Mouse (Mus musculus) neural tube, embryonic 10.5 days (tissue): ENCODE results near the gene Olfr749.
"Not testable (repeated sequence)": the region's sequence is repeated elsewhere in the genome, so short reads cannot be mapped to it uniquely, and the experiment has no call there.

Experiments used
- DNase-seq: peaks from one replicate; pipeline ENCODE4 v3.0.0-alpha.2; 2017; ENCODE audit warnings: low spot score; ENCODE audit errors: extremely low spot score

The Olfr749 gene

GRCm38 (mm10) chr14:50744994-50745393 is at the start of gene Olfr749:
Olfr749 (minus strand) TSS chr14:50745094.
- no peak for DNase-seq

GRCm38 (mm10) chr14:50788157-50788556 is 43.3 kb upstream of the Olfr749 start:
- no peak for DNase-seq

DNA sequence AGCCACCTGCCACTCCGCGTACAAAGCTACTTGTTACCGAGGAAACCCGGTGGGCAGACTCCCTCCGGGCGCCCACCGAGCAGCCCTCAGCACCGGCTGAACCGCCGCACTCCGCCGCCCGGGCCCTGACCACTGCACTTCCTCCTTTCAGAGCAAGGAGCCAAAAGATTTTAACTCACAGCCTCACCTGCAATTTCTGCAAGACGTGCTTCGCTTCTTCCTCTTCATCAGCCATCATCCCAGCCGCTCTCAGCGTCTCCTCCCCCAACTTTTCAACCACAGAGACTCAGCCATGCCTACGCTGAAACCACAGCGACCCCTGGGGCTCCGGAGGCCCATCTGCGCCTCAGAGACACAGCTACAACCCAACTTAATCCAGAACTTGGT is 40.4 kb upstream of the Olfr749 start, which contains the start of gene Ttc5:
Gene Ttc5, minus strand, starts transcription at position 269 of the 387 bp plus-strand sequence.
- peak; percentile 98 for DNase-seq

DNA sequence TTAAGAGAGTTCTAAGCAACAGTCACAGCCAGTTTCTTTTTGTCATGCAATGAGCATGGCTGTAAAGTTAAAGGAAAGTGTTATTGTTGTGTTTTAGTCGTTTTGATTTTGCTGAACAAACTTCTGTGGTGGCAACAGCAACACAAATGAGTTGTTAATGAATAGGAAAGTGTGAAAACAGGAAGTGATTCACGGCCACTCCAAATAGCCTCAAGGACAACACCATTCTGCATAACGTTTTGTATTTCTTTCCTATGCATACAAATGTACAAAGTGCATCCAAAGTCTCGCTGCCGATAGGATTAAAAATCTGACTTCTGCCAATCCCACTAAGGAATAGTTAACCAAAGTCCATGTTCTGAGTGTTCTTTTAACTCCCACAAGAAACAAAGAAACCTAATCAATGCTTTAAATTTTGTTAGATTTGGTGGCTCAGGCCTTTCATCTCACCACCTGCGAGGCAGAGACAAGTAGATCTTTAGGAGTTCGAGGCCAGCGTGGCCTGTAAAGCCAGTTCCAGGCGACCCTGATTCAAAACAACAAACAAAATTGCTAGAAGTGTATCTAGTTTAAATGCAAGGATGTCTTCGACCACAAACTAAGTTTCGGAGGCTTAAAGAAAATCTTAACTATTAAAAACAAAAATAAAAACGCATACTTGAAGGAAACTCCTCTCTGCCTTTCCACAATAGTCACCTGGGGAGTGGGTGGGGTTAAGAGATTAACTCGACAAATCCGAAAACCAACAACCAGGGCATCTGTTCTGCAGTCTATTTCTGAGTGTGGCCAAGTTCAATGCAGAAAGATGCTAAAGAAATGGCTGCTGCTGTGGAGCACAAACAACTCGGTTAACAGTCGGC is 39.7 kb upstream of the Olfr749 start:
- DNase-seq: no peak

- DNase-seq: no peak
These were observed 37.3 kb upstream of the Olfr749 start for GRCm38 (mm10) chr14:50782166-50782565.

GRCm38 (mm10) chr14:50771342-50771741 is 26.4 kb upstream of the Olfr749 start:
- DNase-seq: no peak

- DNase-seq: no peak
These were observed 20.8 kb upstream of the Olfr749 start for GRCm38 (mm10) chr14:50765736-50766135.

- DNase-seq: no peak
These were observed 13.7 kb upstream of the Olfr749 start for GRCm38 (mm10) chr14:50758416-50759085.

DNA sequence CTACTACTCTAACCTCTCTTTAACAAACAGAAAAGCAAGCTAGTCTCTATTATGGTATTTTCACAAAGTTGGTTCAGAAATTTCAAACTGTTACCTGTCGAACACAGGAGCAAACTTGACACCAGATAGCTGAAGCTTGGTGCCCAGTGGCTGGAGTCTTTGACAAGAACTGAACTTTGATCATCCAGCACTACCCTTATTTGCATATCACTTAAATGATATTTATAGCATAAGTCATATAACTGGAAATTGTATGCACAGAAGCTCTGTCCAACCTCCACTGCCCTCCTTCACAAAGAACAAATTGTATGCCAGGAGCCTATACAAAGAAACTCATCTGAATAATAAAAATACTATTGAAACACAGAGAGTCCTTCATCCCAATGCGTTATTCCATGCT is 3.3 kb downstream of the Olfr749 start:
- DNase-seq: no peak

GRCm38 (mm10) chr14:50740334-50740733 is 4.6 kb downstream of the Olfr749 start:
- no peak for DNase-seq

DNA sequence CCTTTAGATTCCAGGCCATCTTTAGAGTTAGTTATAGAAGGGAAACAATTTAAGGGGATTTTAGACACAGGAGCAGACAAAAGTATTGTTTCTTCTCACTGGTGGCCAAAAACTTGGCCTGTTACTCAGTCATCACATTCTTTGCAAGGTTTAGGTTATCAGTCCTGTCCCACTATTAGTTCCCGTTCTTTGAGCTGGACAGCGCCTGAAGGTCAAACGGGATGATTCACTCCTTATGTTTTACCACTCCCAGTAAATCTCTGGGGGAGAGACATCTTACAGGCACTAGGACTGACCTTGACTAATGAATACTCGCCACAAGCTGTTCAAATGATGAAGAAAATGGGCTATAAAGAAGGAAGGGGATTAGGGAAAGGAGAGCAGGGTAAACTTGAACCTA is 22.5 kb downstream of the Olfr749 start:
- DNase-seq: not testable (repeated sequence)

GRCm38 (mm10) chr14:50719875-50720274 is 25.0 kb downstream of the Olfr749 start:
- DNase-seq: not testable (repeated sequence)

GRCm38 (mm10) chr14:50707073-50707472 is 37.8 kb downstream of the Olfr749 start, which contains the start of gene Olfr748:
Olfr748 (plus strand) TSS chr14:50707373.
- DNase-seq: no peak

DNA sequence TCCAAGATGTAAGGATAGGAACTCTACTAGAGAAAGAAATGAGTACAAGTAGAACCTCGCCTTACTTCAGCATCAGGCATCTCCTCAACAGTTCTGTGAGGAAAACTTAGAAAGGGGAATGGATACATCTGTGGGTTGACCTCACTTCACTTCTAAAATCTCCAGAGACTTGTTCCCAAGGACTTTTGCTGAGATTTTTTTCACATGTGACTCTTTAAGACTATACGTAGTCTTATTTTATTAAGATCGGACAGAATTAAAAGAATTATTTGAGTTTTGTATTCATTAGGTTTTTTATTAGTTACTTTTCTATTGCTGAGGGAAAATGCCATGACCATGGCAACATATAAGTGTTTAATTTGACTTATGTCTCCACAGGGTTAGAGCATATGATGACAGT is 51.8 kb downstream of the Olfr749 start, which contains the start of gene Olfr747:
Gene Olfr747, minus strand, starts transcription at position 101 of the 400 bp plus-strand sequence.
- DNase-seq: no peak
